Comparison of ENCODE assay signal across 25 mouse cellular contexts in the genomic region with DNA sequence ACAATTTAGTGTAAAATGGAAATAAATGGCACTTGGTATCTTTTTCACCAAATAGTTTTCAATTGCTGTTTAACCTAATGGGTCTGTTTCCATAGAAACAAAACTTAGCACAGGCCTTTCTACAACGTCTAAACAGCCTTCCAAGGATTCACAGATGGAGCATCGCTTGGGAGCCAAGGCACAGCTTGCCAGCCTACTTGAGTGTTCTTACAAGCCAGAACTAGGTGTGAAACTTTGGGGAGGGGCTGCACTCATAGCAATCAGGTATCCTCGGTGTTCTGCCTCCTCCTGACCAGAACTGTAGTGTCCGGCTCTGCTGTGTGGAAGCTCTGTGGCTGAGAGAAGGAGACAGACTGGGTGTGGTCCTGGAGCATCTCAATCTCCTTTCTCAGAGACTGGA.
DNase-seq lines count a peak whose midpoint lies in the region; ATAC-seq lines count a peak whose summit lies in the region.
"Had no signal": no experiment of that assay in that cellular context is flagged by ENCODE, and none has a peak within 500 bp of the region (broad histone marks: within the 10 kb centered on the region; RNA-seq: fewer than 3 reads in every experiment).

No protein-coding gene starts in this region.

- H3K4me3 ChIP-seq in forebrain, embryonic 15.5 days, result no peak overlapping the region
- no peak overlapping the region for H3K4me3 ChIP-seq in forebrain, embryonic 11.5 days (ENCODE audit: low read depth, low read length)
- H3K4me3 ChIP-seq: embryonic facial prominence, embryonic 10.5 days; heart, embryonic 15.5 days; hindbrain, embryonic 13.5 days; limb, embryonic 13.5 days; liver, embryonic 12.5 days; midbrain, embryonic 12.5 days had no signal

- 67% methylated on average over 4 of the region's 4 CpGs for WGBS in forebrain, embryonic 15.5 days
- 88% methylated on average over 4 of the region's 4 CpGs for WGBS in forebrain, embryonic 11.5 days

- no peak overlapping the region for H3K27ac ChIP-seq in forebrain, embryonic 15.5 days (replicated peaks)
- H3K27ac ChIP-seq in forebrain, embryonic 11.5 days (ENCODE audit: low read depth, low read length), result no peak overlapping the region
- H3K27ac ChIP-seq: embryonic facial prominence, embryonic 10.5 days; heart, embryonic 15.5 days; hindbrain, embryonic 13.5 days; limb, embryonic 13.5 days; liver, embryonic 12.5 days; midbrain, embryonic 12.5 days had no signal

- H3K9ac ChIP-seq in forebrain, embryonic 15.5 days (replicated peaks), result no peak overlapping the region
- no peak overlapping the region for H3K9ac ChIP-seq in forebrain, embryonic 11.5 days (ENCODE audit: low read length)
- H3K9ac ChIP-seq: heart, embryonic 15.5 days; hindbrain, embryonic 13.5 days; limb, embryonic 13.5 days; liver, embryonic 12.5 days; midbrain, embryonic 12.5 days had no signal

- H3K36me3 ChIP-seq in forebrain, embryonic 15.5 days, result no peaks in the 10 kb centered on the region
- no peaks in the 10 kb centered on the region for H3K36me3 ChIP-seq in forebrain, embryonic 11.5 days (ENCODE audit: control insufficient read depth, insufficient read depth, low read length)
- H3K36me3 ChIP-seq: embryonic facial prominence, embryonic 10.5 days; G1E; heart, embryonic 15.5 days; hindbrain, embryonic 13.5 days; limb, embryonic 13.5 days; liver, embryonic 12.5 days; midbrain, embryonic 12.5 days had no signal

- H3K9me3 ChIP-seq in forebrain, embryonic 15.5 days, result no peaks in the 10 kb centered on the region
- H3K9me3 ChIP-seq in forebrain, embryonic 11.5 days (ENCODE audit: control insufficient read depth, low read length), result no peaks in the 10 kb centered on the region
- H3K9me3 ChIP-seq: embryonic facial prominence, embryonic 10.5 days; G1E; heart, embryonic 15.5 days; hindbrain, embryonic 13.5 days; liver, embryonic 12.5 days; midbrain, embryonic 12.5 days had no signal

- H3K27me3 ChIP-seq in forebrain, embryonic 15.5 days, result no peaks in the 10 kb centered on the region
- H3K27me3 ChIP-seq in forebrain, embryonic 11.5 days (ENCODE audit: control insufficient read depth, insufficient read depth, low read length), result no peaks in the 10 kb centered on the region
- H3K27me3 ChIP-seq: CH12.LX; heart, embryonic 15.5 days; hindbrain, embryonic 13.5 days; liver, embryonic 12.5 days; midbrain, embryonic 12.5 days; Patski had no signal

- DNase-seq in forebrain, embryonic 11.5 days (ENCODE audit: low spot score), result no peak
- DNase-seq in brain, adult 2 months (ENCODE audit: low read depth, low spot score), result peak; percentile 56
- peak; percentile 37 for DNase-seq in brain, embryonic 18.5 days (ENCODE audit: low read depth, low spot score)
- peak; percentile 46 for DNase-seq in layer of hippocampus, adult 9-10 months (ENCODE audit: low spot score)
- no peak for DNase-seq in thymus, postnatal 10 days (ENCODE audit: low spot score in 2 of 2)
- no peak for DNase-seq in thymus, postnatal 4 days
- DNase-seq: adrenal gland, adult 2 months; B cell, adult 2 months; cerebellum, adult 8-10 months; heart, postnatal 36 days; kidney, adult 18-20 months; kidney, postnatal 4 days; lung, adult 18-20 months; lung, postnatal 10 days; thymus, postnatal 36 days had no signal

- no peak overlapping the region for H3K4me2 ChIP-seq in forebrain, embryonic 15.5 days (replicated peaks)
- no peak overlapping the region for H3K4me2 ChIP-seq in forebrain, embryonic 11.5 days (ENCODE audit: low read depth, low read length, severe bottlenecking)
- H3K4me2 ChIP-seq: heart, embryonic 15.5 days; hindbrain, embryonic 13.5 days; limb, embryonic 13.5 days; liver, embryonic 12.5 days; midbrain, embryonic 12.5 days had no signal

- H3K4me1 ChIP-seq in forebrain, embryonic 15.5 days, result peaks cover 6% of the 10 kb centered on the region
- no peaks in the 10 kb centered on the region for H3K4me1 ChIP-seq in forebrain, embryonic 11.5 days (replicated peaks; ENCODE audit: control insufficient read depth, insufficient read depth, low read length)
- H3K4me1 ChIP-seq: heart, embryonic 15.5 days; hindbrain, embryonic 13.5 days; liver, embryonic 12.5 days; midbrain, embryonic 12.5 days had no signal

- peak; percentile 69 for ATAC-seq in forebrain, embryonic 15.5 days (replicated peaks)
- ATAC-seq in forebrain, embryonic 11.5 days (replicated peaks; ENCODE audit: low FRiP score), result no peak
- ATAC-seq: liver, embryonic 12.5 days; Patski had no signal

Comparison
In these comparisons a context has a peak if more than half of its experiments do, and no peak if none do; other contexts are left out.
1. DNase-seq: peak in brain, adult 2 months (single experiment), brain, embryonic 18.5 days (single experiment) and layer of hippocampus, adult 9-10 months (single experiment); none in forebrain, embryonic 11.5 days (single experiment), thymus, postnatal 10 days (0 of 2) and thymus, postnatal 4 days (single experiment).